Mouse (Mus musculus): ENCODE data around the gene Negr1. TPM values are rescaled to one million over a fixed set of nuclear protein-coding genes. Genes with fewer than 3 reads are reported as not detected.

Negr1 gene
- total RNA-seq, 2 experiments from 2014 or later = 0.84 to 1.2 TPM

DNA sequence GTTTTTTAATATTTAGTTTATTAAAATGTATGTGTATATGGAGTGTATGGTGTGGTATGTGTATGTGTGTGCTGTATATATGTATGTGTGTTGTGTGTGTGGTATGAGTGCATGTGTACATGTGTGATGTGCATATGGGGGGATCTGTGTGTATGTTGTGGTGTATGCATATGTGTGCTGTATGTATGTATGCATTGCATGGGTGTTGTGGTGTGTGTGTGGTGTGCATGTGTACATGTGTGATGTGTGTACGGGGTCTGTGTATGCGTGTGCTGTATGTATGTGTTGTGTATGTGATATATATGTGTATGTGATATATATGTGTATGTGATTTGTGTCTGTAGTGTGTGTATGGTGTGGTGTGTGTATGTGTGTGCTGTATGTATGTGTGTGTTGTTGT, 640.1 kb downstream of the Negr1 start:
- DNase-seq = no peak
- intact Hi-C loops (cut with DNase I) = no loop called here

DNA sequence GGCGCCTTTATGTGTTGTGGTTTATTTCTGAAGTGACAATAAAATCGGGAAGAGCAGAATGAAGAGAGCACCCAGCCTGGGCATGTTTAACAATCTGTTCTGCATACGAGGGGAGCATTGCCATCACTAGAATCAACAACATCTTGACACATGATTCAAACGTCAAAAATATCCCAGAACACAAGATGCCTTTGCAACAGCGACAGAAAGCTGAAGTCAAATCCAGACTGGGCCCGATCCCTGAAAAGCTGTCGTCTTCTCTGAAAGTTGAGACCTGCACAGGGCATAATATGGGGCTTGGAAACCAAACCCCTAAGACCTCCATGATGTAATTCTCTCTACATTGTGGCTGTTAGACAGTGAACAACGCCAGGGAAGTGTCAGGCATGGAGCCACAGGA, 642.0 kb downstream of the Negr1 start:
- intact Hi-C loops (cut with DNase I) = no loop called here
- DNase-seq = no peak

DNA sequence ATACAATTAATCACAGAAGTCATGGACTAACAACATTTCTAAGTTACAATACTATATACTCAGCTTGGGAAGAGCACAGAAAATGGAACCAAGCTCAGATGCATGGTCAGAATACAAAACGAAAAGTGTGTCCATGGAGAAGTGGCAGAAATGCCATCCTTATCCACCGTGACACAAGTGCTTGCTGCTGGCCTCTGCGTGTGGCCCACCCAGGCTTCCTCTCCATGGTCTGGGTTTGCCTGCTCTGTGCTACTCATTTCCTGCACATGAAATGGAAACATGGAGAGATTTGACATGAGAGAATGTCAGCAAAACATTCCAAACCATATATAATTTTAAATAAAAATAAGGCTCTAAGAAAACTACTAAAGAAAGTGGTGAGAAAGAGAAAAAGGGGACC, 645.2 kb downstream of the Negr1 start:
- DNase-seq = no peak
- intact Hi-C loops (cut with DNase I) = no loop called here

DNA sequence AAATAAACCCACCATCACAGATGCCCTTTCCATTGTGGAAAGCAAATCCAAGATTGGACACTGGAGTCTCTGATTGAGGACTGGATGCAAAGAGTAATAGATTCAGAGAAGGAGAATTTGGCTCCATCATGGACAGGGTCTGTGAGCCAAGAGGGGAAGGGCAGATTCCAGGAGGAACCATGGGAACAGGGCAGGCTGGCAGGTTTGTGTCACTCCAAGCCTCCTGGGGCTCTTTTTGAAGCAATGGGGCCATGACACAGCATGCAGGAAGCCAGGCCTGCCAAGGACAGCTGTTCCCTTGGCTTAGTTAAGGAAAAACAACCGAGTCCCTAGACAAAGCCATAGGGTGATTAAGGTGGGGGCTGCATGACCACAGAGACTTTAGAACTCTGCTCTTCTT, 647.4 kb downstream of the Negr1 start:
- DNase-seq = peak in 1 of 2 experiments; percentile 11
- intact Hi-C loops (cut with DNase I) = no loop called here

DNA sequence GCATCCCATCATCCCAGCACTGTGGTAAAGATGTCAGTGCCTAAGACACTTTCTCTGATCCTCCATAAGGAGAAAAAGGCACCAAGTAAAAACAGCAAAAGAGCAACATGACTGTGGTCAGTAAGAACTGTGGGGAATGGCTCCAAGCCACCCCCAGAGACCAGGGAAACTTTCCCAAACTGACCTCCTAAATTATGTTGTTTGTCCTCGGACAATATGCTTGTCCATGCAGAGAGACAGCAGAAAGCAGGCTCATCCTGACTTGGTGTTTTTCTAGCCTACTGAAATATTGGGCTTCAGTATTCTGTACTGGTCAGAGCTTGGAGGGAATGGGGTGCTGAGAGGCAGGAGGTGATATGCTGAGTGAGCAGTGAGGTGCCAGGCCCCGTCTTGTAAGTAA, 647.8 kb downstream of the Negr1 start:
- intact Hi-C loops (cut with DNase I) = no loop called here
- no peak for DNase-seq

DNA sequence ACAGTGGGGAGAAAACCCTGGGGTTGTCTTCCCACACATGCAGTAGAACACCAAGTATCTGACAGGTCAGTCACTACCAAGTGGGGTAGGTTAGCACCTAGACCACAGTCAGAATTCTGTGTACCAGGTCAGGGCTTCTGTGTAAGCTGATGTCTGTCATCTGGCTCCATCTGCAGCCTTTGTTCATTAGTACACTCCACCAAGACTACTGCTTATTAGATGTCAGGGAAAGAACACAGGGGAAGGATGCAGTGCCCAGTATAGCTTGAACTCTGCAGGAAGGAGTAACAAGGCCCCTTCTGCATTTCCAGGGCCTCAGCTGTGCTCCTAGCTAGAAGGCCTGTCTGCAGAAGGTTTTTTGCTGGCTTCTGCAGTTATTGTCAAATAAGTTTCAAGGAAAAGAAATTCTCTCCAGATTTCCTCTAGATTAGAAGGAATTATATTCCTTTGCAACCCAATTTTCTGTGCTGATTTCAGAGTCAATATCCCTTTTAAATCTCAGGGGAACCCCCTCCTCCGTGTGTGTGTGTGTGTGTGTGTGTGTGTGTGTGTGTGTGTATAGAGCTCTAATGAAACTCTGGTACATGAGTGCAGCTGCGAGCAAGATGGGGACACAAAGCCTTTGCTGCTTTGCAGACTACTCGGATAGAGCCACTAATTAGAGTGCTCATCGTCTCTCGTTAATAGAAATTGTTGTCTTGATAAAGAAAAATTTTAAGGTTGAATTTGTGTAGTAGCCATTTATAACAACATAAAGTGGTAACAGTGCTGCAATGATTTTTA, 654.5 kb downstream of the Negr1 start:
- DNase-seq = no peak
- intact Hi-C loops (cut with DNase I) = no loop called here

DNA sequence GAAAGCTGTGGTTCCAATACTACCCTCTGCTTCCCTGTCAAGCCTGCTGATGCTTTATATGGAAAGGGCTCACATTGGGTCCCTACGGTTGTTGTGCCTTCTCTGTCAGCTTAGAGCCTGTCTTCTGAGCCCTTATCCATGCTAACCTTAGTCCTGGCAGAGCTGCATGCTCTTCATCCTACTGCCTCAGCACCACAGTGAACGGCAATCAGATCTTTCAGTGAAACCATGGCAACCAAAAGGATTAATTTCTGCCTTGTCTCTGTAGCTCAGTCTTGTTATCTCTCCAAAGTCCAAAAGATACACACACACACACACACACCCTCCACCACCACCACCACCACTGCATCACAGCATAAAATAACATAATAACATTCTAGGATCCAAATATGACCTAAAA, 656.2 kb downstream of the Negr1 start:
- intact Hi-C loops (cut with DNase I) = no loop called here

DNA sequence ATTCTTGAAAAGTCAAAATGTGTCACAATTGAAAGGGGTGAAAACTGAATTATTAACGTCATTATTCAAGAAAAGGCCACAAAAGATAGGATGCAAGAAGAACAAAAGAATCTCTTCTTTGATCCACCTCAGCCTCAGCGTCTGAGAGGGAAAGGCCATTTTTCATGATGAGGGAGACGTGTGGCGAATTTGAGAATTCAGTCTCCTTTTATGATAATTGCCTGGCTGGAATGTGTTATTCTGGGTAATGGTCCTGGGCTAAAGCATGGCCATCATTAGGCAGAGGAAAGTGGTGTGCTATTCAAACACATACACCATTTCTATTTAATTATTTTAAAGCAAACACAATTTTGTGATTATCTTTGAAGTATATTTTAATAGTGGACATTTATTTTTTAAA, 663.3 kb downstream of the Negr1 start:
- no peak for DNase-seq
- intact Hi-C loops (cut with DNase I) = no loop called here

More for the DNA sequence above, 656.2 kb downstream of the Negr1 start:
- DNase-seq = no peak

DNA sequence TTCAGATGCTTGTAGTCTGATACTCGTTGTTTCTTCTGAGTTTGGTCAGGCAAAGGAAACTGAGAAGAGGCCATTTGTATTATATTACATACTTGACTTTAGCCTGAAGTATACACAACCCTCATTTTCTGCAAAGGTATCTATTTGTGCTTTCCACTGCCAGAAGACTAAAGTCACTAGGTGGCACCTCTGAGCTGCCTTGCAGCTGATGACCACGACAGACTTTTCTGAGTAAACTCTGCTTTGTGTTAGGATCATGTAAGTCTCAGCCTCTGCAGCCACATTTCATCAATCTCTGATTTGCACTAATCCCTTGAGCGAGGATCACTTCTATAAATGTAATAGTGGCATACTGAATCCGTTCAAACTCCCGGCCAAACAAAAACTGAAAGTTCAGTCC, 671.1 kb downstream of the Negr1 start:
- DNase-seq = peak in 1 of 2 experiments; percentile 12
- intact Hi-C loops (cut with DNase I) = loop anchor here (1.0 kb wide), 1 partner anchor 288 kb away; no protein-coding TSS in a partner anchor

DNA sequence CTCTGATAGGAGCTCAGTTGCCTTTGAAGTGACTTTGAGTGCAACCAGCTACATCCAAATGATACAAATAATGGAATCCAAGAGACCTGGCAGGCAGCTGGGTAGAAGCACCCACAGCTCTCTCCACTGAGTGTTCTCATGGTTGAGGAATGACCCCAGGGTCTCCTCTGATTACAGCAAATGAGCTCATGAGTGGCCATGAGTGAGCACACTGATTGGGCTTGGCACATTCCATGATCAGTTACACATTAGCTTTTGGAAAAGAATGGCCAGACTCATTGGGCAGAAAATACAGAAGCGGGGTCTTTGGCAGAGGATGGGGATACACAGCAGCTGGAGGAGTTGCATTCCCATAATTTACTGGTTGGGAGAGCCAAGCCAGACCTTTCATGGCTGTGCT, 678.6 kb downstream of the Negr1 start:
- DNase-seq = no peak
- intact Hi-C loops (cut with DNase I) = no loop called here

DNA sequence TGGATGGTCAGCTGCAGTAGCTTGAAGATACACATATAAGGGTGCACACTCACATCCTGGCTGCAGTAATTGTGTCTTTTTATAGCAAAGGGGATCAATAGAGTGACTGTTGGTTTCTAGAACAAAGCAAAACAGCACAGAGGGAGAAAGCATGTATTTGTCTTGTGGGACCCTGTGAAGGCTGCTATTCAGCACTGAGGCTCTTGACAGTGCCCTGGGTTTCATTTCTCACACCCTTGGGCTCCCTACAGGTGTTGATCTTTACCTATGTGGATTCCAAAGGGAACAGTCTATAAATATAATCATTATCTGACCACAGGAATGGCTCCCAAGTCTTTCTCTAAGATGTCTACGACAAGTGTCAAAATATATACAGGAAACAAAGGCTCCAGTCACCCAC, 693.9 kb downstream of the Negr1 start:
- intact Hi-C loops (cut with DNase I) = no loop called here
- no peak for DNase-seq

DNA sequence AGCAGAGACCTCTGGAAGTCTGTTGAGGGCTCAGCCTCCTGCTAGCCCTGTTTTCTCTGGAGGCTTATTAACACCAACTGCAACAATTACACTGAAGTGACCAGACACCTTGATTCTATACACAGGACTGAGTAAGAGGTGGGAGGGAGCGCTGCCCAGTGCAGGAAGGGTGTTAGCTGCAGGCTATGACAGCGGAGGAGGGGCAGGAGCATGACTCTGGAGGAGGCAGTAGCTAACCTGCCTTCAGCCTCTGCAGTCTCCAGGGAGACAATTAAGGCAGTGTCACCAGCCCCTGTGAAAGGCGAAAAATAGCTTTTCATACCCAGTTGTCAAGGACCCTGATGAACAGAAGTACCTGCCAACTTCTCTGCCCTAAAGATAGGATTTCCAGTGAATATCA, 694.3 kb downstream of the Negr1 start:
- no peak for DNase-seq
- intact Hi-C loops (cut with DNase I) = no loop called here

DNA sequence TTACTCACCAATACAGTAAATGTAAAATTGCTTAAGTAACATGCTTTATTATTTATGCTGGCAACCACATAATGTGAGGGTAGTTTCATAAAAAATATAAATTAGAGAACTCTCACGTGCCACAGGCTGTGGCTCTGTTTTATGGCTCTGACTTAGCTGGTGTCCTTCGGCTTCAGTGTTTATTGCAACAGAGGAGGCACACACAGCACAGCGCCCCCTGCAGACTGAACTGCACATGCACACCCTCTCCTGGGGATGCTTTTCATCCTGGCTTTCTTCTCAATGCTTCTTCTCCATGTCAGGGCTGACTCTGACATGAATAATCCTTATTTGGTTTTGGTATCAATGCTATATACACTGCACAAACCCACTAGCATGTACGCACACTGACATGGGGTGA, 707.1 kb downstream of the Negr1 start:
- intact Hi-C loops (cut with DNase I) = no loop called here

DNA sequence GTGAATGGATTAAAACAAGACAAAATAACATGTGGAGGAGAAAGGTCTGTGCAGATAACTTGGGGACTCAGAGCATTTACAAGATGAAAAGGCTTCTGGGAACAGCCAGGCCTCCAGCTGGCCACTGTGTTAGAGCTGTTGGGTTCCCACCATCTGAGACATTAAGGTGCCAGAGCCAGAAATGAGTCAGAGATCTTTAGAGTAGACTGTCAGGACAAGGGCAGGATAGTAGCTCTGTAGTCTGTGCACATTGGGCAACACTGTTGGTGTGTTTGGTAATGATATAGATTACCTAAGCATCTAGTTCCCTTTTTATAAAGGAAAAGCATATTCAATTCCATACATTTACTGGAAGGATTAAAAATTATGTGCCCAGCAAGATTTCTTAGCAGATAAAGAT, 710.8 kb downstream of the Negr1 start:
- intact Hi-C loops (cut with DNase I) = no loop called here

More for the DNA sequence above, 707.1 kb downstream of the Negr1 start:
- no peak for DNase-seq

DNA sequence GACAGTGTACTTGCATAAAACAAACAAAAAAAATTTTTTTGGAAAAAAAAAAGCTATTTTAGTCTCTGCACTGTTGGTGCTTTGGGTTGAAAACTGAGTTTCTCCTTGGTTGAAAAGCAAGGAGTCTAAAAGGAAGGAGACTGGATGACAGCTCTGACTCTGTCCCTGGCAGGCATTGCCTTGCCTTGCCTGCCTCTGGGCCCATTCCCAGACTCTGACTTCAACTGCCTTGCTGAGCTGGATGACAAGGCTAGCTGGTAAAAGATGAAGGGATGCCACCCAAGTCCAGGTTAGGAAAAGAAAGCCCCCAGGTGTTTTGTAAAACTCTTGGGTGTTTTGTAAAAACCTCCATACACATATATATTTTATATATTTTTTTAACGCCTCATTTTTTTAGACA, 712.5 kb downstream of the Negr1 start:
- intact Hi-C loops (cut with DNase I) = no loop called here
- no peak for DNase-seq

More for the DNA sequence above, 710.8 kb downstream of the Negr1 start:
- no peak for DNase-seq

DNA sequence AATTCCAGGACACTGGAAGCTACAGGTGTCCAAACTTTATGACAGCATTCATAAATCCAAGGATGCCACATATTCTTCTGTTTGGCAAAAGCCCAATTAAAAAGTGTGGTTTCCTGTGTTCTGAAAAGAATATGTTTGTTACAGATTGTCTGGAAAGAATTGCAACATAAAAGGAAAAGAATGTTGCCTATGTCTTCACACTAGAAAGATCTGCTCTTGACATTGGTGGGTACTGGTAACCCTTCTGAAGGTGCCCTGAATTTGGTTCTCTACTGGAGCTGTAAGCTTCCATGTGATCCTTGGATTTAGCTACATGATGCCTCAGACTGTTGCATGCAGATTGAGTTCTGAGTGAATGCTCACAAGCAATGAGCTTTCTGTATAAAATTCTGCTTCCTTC, 718.1 kb downstream of the Negr1 start:
- DNase-seq = no peak
- intact Hi-C loops (cut with DNase I) = no loop called here

DNA sequence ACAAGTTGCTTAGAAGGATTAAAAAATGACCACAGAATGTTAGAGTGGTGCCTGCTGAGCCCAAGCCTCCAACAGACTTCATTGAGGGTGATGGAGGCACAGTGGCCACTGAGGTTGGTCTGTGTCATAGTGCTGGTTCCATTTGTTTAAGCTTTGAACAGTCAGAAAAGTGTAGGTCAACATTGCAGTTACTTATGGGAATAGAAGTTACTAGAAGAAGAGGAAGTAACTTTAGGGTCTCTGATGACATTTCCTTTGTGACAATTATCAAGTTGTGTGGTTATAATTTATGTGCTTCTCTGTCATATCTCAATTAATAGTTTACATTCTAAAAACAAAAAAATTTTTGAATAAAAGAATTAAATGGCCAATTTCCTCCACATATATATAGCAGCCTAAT, 719.7 kb downstream of the Negr1 start:
- intact Hi-C loops (cut with DNase I) = no loop called here
- no peak for DNase-seq

DNA sequence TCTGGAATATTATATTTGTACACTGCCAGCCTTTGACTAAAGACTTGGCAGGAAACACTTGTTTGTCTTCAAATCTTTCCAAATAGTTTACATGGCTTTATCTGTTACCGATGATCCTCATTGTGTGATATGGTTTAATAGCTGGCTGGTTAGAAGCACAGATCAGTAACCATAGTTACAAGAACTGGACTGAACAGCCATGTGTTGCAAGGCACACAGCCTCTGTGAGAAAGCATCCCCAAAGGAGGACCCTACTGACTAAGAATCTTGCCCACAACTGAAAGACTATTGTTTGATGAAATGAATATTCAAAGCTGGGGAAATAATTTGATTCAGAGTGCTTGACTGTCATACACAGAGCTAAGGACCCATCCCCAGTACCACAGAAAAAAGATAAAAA, 729.7 kb downstream of the Negr1 start:
- intact Hi-C loops (cut with DNase I) = no loop called here

DNA sequence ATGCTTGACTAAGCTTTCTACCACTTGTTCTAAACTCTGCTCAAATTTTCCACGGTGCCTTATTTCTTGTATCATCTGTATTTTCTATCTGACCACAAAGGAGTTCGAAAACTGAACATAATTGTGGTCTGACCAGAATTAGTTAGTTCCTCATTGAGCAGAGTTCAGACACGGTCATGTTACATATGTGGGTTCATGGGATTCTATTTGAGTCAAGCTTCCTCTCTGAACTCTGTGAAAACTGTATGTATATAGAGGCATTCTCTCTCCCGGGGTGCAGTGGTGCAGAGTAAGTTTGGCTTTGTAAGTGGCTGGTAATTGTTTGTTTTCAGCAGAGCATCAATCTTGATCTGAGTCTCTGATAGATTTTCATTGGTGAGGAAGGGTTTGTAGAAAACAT, 735.6 kb downstream of the Negr1 start:
- intact Hi-C loops (cut with DNase I) = no loop called here
- no peak for DNase-seq

More for the DNA sequence above, 729.7 kb downstream of the Negr1 start:
- no peak for DNase-seq

DNA sequence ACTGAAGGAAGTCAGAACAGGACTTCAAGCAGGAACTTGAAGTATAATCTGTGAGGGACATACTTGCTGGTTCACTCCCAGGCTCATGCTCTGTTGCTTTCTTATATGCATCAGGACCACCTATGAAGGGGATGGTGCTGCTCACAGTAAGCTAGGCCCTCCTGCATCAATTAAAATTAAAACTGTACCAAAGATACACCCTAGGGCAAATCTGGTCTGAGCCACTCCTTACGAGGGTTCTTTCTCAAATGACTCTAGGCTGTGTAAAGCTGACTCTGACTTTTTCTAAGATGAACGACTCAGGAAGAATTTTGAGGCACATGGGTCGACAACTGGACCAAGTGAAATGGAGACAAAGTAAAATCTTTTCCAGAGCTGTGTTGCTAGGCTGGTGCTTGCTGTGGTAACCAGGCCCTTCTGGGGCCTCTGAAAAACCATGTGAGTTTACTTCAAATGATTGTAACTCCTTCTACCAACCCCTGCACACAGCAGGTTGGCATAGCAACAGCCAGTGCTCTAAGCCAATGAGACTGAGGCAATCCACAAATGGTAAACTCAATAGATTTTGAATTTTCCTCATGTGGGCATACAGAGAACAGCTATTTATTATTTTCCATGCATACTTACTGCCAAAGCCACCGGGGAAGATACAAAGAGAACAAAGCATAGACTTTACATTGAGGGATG, 742.0 kb downstream of the Negr1 start:
- DNase-seq = no peak
- intact Hi-C loops (cut with DNase I) = no loop called here

DNA sequence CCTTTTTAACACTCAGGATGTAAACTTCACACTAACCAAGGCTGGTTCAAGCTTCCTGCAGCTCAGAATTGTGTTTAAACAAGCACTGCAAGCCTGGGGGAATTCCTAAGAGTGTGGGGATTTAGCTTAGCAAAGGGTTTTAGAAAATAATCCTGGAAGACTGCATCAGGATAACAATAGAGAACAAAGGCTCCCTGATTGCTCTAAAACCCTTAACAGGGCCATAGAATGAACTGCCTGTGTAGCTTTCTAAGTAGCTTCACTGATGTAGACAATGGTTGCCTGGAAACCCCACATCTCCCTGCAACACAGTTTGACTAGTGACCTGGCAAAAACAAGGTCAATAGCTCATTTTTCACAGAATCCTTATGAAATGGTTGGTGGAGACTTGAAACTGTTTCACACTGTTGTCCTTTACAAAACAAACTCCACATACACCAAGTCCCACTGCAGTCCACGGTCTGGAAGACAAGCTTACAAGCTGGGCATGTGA, 759.5 kb downstream of the Negr1 start:
- DNase-seq = no peak
- intact Hi-C loops (cut with DNase I) = no loop called here

DNA sequence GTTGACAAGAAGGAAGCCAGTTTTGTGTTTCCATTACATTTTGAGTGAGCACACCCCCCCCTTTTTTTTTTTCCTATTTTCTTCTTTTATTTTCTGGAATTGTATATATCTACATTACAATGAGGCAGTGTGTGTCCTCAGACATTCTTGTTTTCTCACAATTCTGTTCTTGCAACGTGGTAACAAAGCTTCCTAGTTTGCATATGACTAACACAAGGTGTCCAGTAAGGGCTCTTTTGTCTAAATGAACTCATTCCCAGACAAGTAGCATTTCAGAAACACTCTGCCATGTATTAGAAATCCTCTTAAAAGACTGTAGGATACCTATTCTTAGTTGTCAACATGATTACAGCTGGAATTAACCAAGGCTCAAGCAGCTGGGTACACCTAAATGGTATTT, 760.2 kb downstream of the Negr1 start:
- intact Hi-C loops (cut with DNase I) = no loop called here
- DNase-seq = no peak
